Mouse (Mus musculus) E14TG2a.4 (cell line): ENCODE data around the gene Kat2b.
A peak's percentile ranks its signal among the peaks of the same experiment; 100 is the strongest.

ENCODE experiments used
- H3K27me3 ChIP-seq: 2 replicates; pipeline ENCODE4 v1.6.1; 2014; ENCODE audit warnings: low read length, control low read depth; ENCODE audit not compliant: insufficient read depth
- H3K36me3 ChIP-seq: 2 replicates; pipeline ENCODE4 v1.6.1; 2014; ENCODE audit warnings: low read length, control low read depth; ENCODE audit not compliant: insufficient read depth
- H3K4me1 ChIP-seq: replicated peaks from 2 replicates; pipeline ENCODE4 v1.6.1; 2014; ENCODE audit warnings: low read depth, low read length, control low read depth
- H3K4me3 ChIP-seq: replicated peaks from 2 replicates; pipeline ENCODE4 v1.5.1; 2014; ENCODE audit warnings: mild to moderate bottlenecking, low read length
- H3K9me3 ChIP-seq: 2 replicates; pipeline ENCODE4 v1.6.1; 2014; ENCODE audit warnings: low read length, control low read depth
- CTCF ChIP-seq: conservative IDR thresholded peaks from 2 replicates; pipeline ENCODE4 v1.5.1; 2014; ENCODE audit warnings: low read length
- NANOG ChIP-seq: IDR thresholded peaks from 2 replicates; pipeline ENCODE4 v1.6.1; 2014; ENCODE audit warnings: borderline replicate concordance, low read length, mixed read lengths
- POU5F1 ChIP-seq: IDR thresholded peaks from 2 replicates; pipeline ENCODE4 v1.6.1; 2014; ENCODE audit warnings: low read length, borderline replicate concordance

Gene Kat2b

GRCm38 (mm10) chr17:53661056-53661840 is 94.6 kb downstream of the Kat2b start:
- Histone ChIP-seq H3K4me3 (no peak overlapping the region), H3K27me3 (no peaks in the 10 kb centered on the region), H3K9me3 (no peaks in the 10 kb centered on the region), H3K4me1 (peaks cover 32% of the 10 kb centered on the region), H3K36me3 (peaks cover 91% of the 10 kb centered on the region)
- no peak for TF ChIP-seq POU5F1
- no peak for TF ChIP-seq NANOG
- TF ChIP-seq CTCF = no peak

GRCm38 (mm10) chr17:53664267-53664666 is 97.6 kb downstream of the Kat2b start:
- Histone ChIP-seq H3K4me3 (no peak overlapping the region), H3K9me3 (no peaks in the 10 kb centered on the region), H3K36me3 (peaks cover 94% of the 10 kb centered on the region), H3K27me3 (no peaks in the 10 kb centered on the region), H3K4me1 (peaks cover 8% of the 10 kb centered on the region)
- TF ChIP-seq POU5F1 (no peak), NANOG (no peak), CTCF (no peak)

- Histone ChIP-seq H3K27me3 (no peaks in the 10 kb centered on the region), H3K9me3 (no peaks in the 10 kb centered on the region), H3K4me1 (peaks cover 2% of the 10 kb centered on the region), H3K4me3 (no peak overlapping the region), H3K36me3 (peaks cover 94% of the 10 kb centered on the region)
- TF ChIP-seq POU5F1 (no peak), CTCF (no peak), NANOG (no peak)
Measured at GRCm38 (mm10) chr17:53664703-53665382, 98.2 kb downstream of the Kat2b start.

GRCm38 (mm10) chr17:53670453-53670852 is 103.8 kb downstream of the Kat2b start:
- Histone ChIP-seq H3K4me1 (peaks cover 3% of the 10 kb centered on the region; the same call in 1 of the 2 replicates), H3K36me3 (peaks cover 96% of the 10 kb centered on the region), H3K4me3 (no peak overlapping the region), H3K9me3 (no peaks in the 10 kb centered on the region), H3K27me3 (no peaks in the 10 kb centered on the region)
- no peak for TF ChIP-seq POU5F1
- TF ChIP-seq NANOG = no peak
- TF ChIP-seq CTCF = no peak

GRCm38 (mm10) chr17:53678716-53679115 is 112.1 kb downstream of the Kat2b start:
- TF ChIP-seq POU5F1 (no peak), NANOG (no peak), CTCF (peak; percentile 27)
- Histone ChIP-seq H3K27me3 (no peaks in the 10 kb centered on the region), H3K4me3 (no peak overlapping the region; the same call in 1 of the 2 replicates), H3K9me3 (no peaks in the 10 kb centered on the region), H3K4me1 (peaks cover 50% of the 10 kb centered on the region), H3K36me3 (peaks cover 99% of the 10 kb centered on the region)

- TF ChIP-seq CTCF = no peak
- TF ChIP-seq POU5F1 = no peak
- no peak for TF ChIP-seq NANOG
- H3K36me3 ChIP-seq = peaks cover 42% of the 10 kb centered on the region
- peaks cover 47% of the 10 kb centered on the region for H3K4me1 ChIP-seq
- no peaks in the 10 kb centered on the region for H3K27me3 ChIP-seq
- H3K4me3 ChIP-seq = peak overlapping the region; percentile 86
- H3K9me3 ChIP-seq = no peaks in the 10 kb centered on the region
Measured at GRCm38 (mm10) chr17:53688321-53688720, 121.7 kb downstream of the Kat2b start.

GRCm38 (mm10) chr17:53688877-53689802 is 122.5 kb downstream of the Kat2b start, which contains the start of gene Sgo1:
Gene Sgo1 (minus strand): TSS chr17:53689333.
- TF ChIP-seq POU5F1 = no peak
- TF ChIP-seq NANOG = no peak
- no peak for TF ChIP-seq CTCF
- Histone ChIP-seq H3K4me1 (peaks cover 42% of the 10 kb centered on the region), H3K36me3 (peaks cover 34% of the 10 kb centered on the region), H3K27me3 (no peaks in the 10 kb centered on the region), H3K4me3 (peak within 1 kb of the TSS; percentile 86), H3K9me3 (no peaks in the 10 kb centered on the region)
